Mouse (Mus musculus) testis, adult 2 months (tissue): ENCODE measurements around the gene Olfr316. TPM values are rescaled to one million over a fixed set of nuclear protein-coding genes. Genes with fewer than 3 reads are reported as not detected.

Source experiments
- H3K27ac ChIP-seq: fragments of 200-500 bp; 2 replicates; pipeline ENCODE4 v1.5.1; 2012; ENCODE audit warnings: low read depth, low read length; ENCODE audit not compliant: control insufficient read depth, insufficient read depth
- H3K27me3 ChIP-seq: fragments of 200-500 bp; 2 replicates; pipeline ENCODE4 v1.6.1; 2012; ENCODE audit warnings: mild to moderate bottlenecking, low read length, moderate library complexity; ENCODE audit not compliant: control insufficient read depth, insufficient read depth
- H3K36me3 ChIP-seq: fragments of 200-500 bp; 2 replicates; pipeline ENCODE4 v1.6.1; 2012; ENCODE audit warnings: mild to moderate bottlenecking, low read length; ENCODE audit not compliant: control insufficient read depth, insufficient read depth
- H3K4me1 ChIP-seq: fragments of 200-500 bp; 2 replicates; pipeline ENCODE4 v1.6.1; 2012; ENCODE audit warnings: low read length; ENCODE audit not compliant: control insufficient read depth, insufficient read depth
- H3K4me3 ChIP-seq: fragments of 200-500 bp; 2 replicates; pipeline ENCODE4 v1.5.1; 2012; ENCODE audit warnings: low read depth, mild to moderate bottlenecking, low read length, moderate library complexity, mixed read lengths; ENCODE audit not compliant: control insufficient read depth
- CTCF ChIP-seq: fragments of 200-500 bp; IDR thresholded peaks from 2 replicates; pipeline ENCODE4 v1.5.1; 2012; ENCODE audit warnings: low read depth, mild to moderate bottlenecking, inconsistent platforms, low read length, moderate library complexity; ENCODE audit not compliant: control insufficient read depth, insufficient read depth, insufficient replicate concordance
- POLR2A ChIP-seq: fragments of 200-500 bp; IDR thresholded peaks from 2 replicates; pipeline ENCODE4 v1.6.1; 2012; ENCODE audit warnings: low read depth, mild to moderate bottlenecking, inconsistent platforms, low read length, moderate library complexity; ENCODE audit not compliant: control insufficient read depth
- polyA plus RNA-seq: library from polyadenylated mRNA; depleted of rRNA; stranded (reverse); fragments of >200 nt; gene quantifications from 2 replicates; pipeline ENCODE4 v1.2.3, GENCODE M21; 2012; rRNA removed

The Olfr316 gene
- polyA plus RNA-seq, 1 experiment = 3.1 TPM

DNA sequence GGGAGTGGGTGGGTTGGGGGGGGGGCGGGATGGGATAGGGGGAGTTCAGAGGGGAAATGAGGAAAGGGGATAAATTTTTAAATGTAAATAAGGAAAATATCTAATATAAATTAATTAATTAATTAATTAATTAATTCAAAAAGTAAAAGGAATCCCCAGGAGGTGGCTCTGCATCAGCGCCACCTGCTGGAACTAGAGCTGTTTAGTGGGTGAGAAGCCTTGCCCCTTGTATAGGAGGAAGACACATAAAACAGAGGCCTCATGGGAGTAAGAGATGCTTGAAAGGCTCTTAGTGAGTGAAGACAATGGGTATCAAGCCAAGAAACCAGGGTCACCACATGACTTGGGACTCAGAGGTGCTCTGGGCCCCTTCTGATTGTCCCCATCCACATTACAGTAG lies 43.3 kb downstream of the Olfr316 start:
- Histone ChIP-seq H3K27me3 (no peaks in the 10 kb centered on the region), H3K4me3 (no peak overlapping the region), H3K4me1 (no peaks in the 10 kb centered on the region), H3K36me3 (no peaks in the 10 kb centered on the region), H3K27ac (no peak overlapping the region)
- TF ChIP-seq CTCF (no peak), POLR2A (no peak)

DNA sequence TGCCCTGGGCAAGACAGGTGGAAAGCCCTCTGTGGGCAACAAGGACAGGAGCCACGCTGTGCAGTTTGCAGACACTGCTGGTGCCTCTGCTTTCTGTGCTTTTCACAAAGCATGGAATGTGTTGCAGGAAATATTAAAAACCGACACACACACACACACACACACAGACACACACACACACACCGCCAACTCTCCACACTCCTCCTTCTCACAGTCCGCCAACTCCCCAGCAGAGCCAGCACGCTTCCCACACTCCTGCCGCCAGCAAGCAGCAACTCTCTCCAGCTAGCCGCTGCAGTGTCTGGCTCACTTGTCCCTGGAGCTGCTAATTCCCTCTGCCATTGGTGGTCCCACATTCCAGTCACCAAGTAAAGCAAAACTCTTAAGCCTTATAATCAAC lies 44.3 kb downstream of the Olfr316 start:
- H3K4me3 ChIP-seq = no peak overlapping the region
- peaks cover 5% of the 10 kb centered on the region for H3K4me1 ChIP-seq
- no peaks in the 10 kb centered on the region for H3K27me3 ChIP-seq
- H3K27ac ChIP-seq = no peak overlapping the region
- no peaks in the 10 kb centered on the region for H3K36me3 ChIP-seq
- no peak for TF ChIP-seq CTCF
- TF ChIP-seq POLR2A = no peak

DNA sequence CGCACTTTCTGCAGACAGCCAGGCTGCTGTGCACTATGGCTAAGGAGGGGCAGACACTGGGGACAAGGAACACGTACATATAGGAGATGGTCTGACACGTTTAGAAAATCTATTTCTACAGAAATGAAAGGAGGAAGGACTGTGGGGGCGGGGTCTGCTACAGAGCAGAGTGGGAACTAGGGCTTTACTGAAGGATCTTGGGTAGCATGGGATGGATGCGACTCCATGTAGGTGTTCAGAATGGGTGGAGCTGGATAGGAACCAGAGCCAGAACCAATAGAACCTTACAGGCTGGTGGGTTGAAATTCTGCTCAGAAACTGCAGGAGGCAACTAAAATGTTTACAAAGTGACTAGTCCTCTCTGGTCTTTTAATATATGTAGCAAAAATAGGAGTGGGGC lies 47.2 kb downstream of the Olfr316 start:
- Histone ChIP-seq H3K27ac (no peak overlapping the region), H3K36me3 (no peaks in the 10 kb centered on the region), H3K4me1 (peaks cover 7% of the 10 kb centered on the region), H3K27me3 (no peaks in the 10 kb centered on the region), H3K4me3 (peak overlapping the region; percentile 5; the same call in 1 of the 2 replicates)
- no peak for TF ChIP-seq CTCF

DNA sequence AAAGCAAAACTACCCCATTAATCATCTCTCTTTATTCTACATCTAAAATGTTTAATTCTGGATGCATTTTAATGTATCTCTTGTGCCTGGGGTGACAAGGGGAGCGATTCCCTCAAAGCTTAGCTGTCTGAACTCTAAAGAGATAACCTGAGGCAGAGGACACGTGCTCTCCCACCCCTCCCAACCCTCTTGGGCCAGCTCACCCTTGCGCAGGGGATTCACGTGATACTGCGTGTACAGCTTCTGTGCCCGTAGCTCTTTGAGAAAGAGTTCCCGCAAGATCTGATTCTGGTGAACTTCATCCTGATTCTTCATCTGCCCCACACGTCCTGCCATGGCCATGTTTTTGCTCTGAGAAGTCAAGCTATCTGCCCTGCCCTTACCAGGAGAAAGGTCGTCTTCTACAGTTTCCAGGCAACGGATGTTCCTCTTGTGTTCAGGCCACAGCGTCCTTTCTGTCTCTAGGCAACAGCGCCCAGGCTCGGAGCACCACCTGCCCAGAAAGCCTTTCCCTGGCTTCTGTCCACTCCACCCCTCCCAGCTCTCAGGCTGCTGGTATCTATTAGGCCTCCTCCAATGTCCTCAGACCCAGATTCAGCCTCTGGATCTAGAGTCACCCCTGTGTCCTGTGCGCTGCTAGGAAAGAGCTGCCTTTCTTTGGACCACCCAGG lies 49.2 kb downstream of the Olfr316 start, which contains the start of gene Fam183b:
Gene Fam183b (minus strand): TSS at position 403 of the 671 bp plus-strand sequence.
- no peaks in the 10 kb centered on the region for H3K27me3 ChIP-seq
- peaks cover 7% of the 10 kb centered on the region for H3K4me1 ChIP-seq
- H3K36me3 ChIP-seq = no peaks in the 10 kb centered on the region
- TF ChIP-seq CTCF (no peak), POLR2A (peak; percentile 85)
- peak within 1 kb of the TSS; percentile 85 for H3K4me3 ChIP-seq
- H3K27ac ChIP-seq = no peak within 1 kb of the TSS

DNA sequence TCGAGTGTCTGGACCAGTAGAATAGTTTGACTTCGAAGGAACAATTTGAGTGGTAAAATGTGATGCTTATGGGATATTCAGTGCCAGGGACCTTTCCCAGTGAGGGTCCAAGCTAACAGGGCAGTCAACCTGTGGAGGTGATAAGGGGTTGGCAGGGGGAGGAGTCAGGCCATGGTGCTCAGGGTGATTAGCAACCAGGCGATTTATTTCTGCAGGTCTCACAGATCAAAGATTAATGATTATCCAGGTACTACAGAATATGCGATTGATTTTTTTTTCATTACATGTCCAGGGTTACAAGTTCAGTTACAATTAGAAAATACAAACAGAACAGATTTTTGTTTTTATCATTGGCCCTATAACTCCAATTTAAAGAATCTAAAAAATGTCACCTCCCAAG lies 51.3 kb downstream of the Olfr316 start:
- no peak for TF ChIP-seq POLR2A
- no peak overlapping the region for H3K27ac ChIP-seq
- H3K4me3 ChIP-seq = 0 out of 2 replicates have a peak overlapping the region, but pooled peaks have one; percentile 27
- no peaks in the 10 kb centered on the region for H3K27me3 ChIP-seq
- no peaks in the 10 kb centered on the region for H3K36me3 ChIP-seq
- H3K4me1 ChIP-seq = peaks cover 7% of the 10 kb centered on the region

DNA sequence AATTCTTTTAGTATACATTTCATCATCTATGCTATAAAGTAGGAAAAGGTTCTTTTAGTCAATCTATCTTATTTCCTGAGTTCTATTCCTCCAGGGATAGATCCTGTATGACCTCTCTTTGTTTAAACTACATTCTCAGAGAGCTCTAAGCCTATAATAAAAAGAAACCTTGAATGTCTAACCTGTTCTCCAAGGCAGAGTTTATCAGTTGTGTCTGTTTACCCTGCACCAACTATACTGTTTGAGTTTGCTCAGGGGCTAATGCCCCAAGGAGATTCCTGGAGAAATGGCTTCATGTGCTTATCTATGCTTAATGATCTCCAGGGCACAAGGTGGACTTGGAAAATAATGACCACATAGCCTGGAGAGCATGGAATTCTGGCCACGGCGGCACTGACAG lies 51.9 kb downstream of the Olfr316 start:
- no peaks in the 10 kb centered on the region for H3K36me3 ChIP-seq
- no peak overlapping the region for H3K27ac ChIP-seq
- no peak overlapping the region for H3K4me3 ChIP-seq
- TF ChIP-seq POLR2A (no peak), CTCF (no peak)
- H3K27me3 ChIP-seq = no peaks in the 10 kb centered on the region
- peaks cover 7% of the 10 kb centered on the region for H3K4me1 ChIP-seq

Other genes with a start within 250 kb of the Olfr316 start
- gene Olfr330, start 217.9 kb upstream of the Olfr316 start, polyA plus RNA-seq = 1.1 and 1.7 TPM in 2 replicates
- 0.26 and 0.56 TPM in 2 replicates for gene Olfr329-ps, start 206.3 kb upstream of the Olfr316 start, polyA plus RNA-seq
- gene Olfr328, start 197.1 kb upstream of the Olfr316 start, polyA plus RNA-seq = not detected in 2 replicates
- 0.11 TPM in 1 of 2 replicates, not detected in the other for gene Olfr224, start 182.2 kb upstream of the Olfr316 start, polyA plus RNA-seq
- 0.20 and 0.89 TPM in 2 replicates for gene Olfr325, start 175.0 kb upstream of the Olfr316 start, polyA plus RNA-seq
- gene Olfr324, start 157.6 kb upstream of the Olfr316 start, polyA plus RNA-seq = not detected in 2 replicates
- gene 2210407C18Rik, start 136.7 kb upstream of the Olfr316 start, polyA plus RNA-seq = not detected in 2 replicates
- 0.57 and 2.2 TPM in 2 replicates for gene Olfr323, start 122.2 kb upstream of the Olfr316 start, polyA plus RNA-seq
- gene Trim58, start 112.3 kb upstream of the Olfr316 start, polyA plus RNA-seq = not detected in 2 replicates
- gene Olfr322, start 94.0 kb upstream of the Olfr316 start, polyA plus RNA-seq = not detected in 2 replicates
- not detected in 2 replicates for gene Olfr320, start 71.6 kb upstream of the Olfr316 start, polyA plus RNA-seq
- not detected in 2 replicates for gene Olfr319, start 53.6 kb upstream of the Olfr316 start, polyA plus RNA-seq
- gene Olfr318, start 28.7 kb upstream of the Olfr316 start, polyA plus RNA-seq = 0.35 TPM in 1 of 2 replicates, not detected in the other
- gene Olfr317, start 13.5 kb upstream of the Olfr316 start, polyA plus RNA-seq = 0.16 and 0.96 TPM in 2 replicates
- not detected in 2 replicates for gene Olfr315, start 20.5 kb downstream of the Olfr316 start, polyA plus RNA-seq
- not detected in 2 replicates for gene Olfr314, start 30.2 kb downstream of the Olfr316 start, polyA plus RNA-seq
- gene Fam183b, start 49.2 kb downstream of the Olfr316 start, polyA plus RNA-seq = 142 and 144 TPM in 2 replicates
- 0.09 and 0.42 TPM in 2 replicates for gene Olfr313, start 62.3 kb downstream of the Olfr316 start, polyA plus RNA-seq
- 0.02 and 0.06 TPM in 2 replicates for gene Olfr312, start 76.5 kb downstream of the Olfr316 start, polyA plus RNA-seq
- not detected in 2 replicates for gene Olfr311, start 86.5 kb downstream of the Olfr316 start, polyA plus RNA-seq
- gene Gm12258, start 94.4 kb downstream of the Olfr316 start, polyA plus RNA-seq = 1.4 and 1.7 TPM in 2 replicates
- 3.1 and 9.7 TPM in 2 replicates for gene 2810021J22Rik, start 114.5 kb downstream of the Olfr316 start, polyA plus RNA-seq
- gene Zfp39, start 151.5 kb downstream of the Olfr316 start, polyA plus RNA-seq = 23.7 and 35.2 TPM in 2 replicates
- gene Btnl10, start 165.2 kb downstream of the Olfr316 start, polyA plus RNA-seq = 6.8 and 10.1 TPM in 2 replicates
- gene Rnf187, start 186.2 kb downstream of the Olfr316 start, polyA plus RNA-seq = 215 and 247 TPM in 2 replicates
- gene Hist3h2ba, start 196.2 kb downstream of the Olfr316 start, polyA plus RNA-seq = 8.7 and 8.9 TPM in 2 replicates
- 6.4 and 6.5 TPM in 2 replicates for gene Hist3h2a, start 202.0 kb downstream of the Olfr316 start, polyA plus RNA-seq
- gene Trim17, start 202.0 kb downstream of the Olfr316 start, polyA plus RNA-seq = 166 and 167 TPM in 2 replicates
- 44.1 and 48.9 TPM in 2 replicates for gene Trim11, start 225.4 kb downstream of the Olfr316 start, polyA plus RNA-seq